Mouse (Mus musculus): ENCODE data around the gene Saysd1.

Gene Saysd1

GRCm38 (mm10) chr14:20162686-20163085 lies 24.4 kb upstream of the Saysd1 start:
- peak in 1 of 2 experiments; percentile 21 for DNase-seq

DNA sequence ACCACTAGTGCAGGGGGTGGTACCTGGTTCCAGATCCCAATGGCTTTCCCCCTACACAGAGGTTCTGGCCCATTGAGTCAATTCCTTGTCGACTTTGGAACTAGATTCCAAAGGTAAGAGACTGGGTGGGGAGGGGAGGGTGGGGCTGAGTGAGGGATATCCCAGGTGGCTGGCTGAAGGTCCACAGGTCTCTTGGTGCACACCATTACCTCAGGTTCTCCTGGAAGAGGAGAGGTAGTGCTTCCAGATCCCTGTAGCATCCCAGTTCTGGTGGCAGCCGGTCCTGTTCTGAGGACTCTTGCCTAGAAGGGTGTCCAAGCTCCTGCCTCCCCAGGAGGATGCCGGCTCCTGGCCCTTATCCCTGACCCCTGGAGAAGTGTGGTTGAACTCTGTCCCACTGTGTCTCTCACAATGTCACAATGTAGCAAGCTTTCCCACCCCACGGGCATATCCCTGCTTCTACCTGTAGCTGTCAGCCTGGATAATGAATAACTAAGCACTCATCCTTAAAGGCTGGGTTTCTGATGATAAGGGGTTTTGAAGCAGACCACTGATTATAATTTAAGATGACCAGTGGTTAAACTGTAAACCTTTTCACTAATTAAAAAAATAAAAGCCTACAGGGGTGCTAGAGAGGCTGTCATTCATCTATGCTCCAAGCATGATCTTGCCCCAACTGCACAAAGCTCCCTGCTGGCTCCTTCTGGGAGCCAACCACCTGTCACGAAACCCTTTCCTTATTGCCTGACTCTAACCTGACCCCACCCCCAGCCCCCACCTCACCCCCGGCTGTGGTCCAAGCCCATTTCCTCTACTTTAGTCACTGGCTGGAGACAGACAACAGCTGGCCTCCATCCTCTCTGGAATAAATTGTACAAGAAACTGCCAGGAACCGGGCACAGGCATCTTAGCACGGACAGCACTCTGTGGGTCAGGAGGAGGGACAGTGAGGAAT lies 20.7 kb upstream of the Saysd1 start:
- no peak for DNase-seq

DNA sequence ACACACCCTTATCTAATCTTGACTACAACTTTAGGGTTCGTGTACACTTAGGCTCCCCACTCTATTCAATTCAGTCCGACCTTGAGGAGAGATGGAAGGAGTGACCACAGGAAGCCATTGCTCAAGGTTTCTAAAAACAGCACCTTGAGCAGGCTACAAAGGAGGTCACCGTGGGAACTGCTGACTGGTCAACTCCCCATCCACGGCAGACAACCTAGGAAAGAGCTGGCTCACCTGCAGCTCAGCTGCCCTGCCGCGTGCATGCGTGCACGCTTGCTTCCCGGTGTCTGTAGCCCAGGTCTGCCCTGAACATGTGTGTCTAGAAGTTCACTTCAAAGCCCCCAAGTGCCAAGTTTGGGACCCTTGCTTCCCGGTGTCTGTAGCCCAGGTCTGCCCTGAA lies 19.3 kb upstream of the Saysd1 start:
- DNase-seq, result no peak

DNA sequence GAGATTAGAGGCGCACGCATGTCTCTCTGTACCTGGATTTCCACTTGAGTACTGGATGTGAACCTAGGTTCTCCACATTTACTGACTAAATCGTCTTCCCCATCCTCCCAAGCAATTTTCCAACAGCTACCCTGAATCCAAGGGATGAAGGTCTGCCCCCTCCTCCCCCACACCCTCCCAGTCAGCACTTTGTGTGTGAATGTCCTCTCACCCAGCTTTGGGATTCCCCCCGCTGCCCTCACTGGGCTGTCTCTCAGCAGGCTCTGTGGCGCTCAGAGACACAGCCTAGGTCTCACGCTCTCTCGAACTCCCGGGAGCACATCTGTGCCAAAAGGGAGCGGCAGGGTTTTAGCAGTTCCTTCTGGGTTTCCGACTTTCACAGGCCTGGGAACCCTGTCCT lies 17.4 kb upstream of the Saysd1 start:
- DNase-seq, result no peak

DNA sequence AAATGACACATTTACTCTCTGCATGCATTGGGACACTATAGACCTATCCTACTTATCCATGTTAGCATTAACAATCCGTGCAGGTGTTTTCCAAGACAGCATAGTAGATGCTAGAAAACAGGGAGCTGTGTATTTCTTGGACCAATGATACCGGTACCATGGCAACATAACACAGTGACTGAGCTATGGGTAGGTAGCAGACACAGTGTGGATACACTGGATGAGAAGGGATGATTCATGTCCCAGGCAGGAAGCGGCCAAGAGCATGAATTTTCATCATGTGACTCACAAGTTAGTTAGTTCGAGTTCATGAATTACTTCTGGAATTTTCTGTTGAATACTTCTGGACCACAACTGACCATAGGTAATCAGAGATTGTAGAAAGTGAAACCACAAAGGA lies 16.6 kb upstream of the Saysd1 start:
- no peak for DNase-seq

DNA sequence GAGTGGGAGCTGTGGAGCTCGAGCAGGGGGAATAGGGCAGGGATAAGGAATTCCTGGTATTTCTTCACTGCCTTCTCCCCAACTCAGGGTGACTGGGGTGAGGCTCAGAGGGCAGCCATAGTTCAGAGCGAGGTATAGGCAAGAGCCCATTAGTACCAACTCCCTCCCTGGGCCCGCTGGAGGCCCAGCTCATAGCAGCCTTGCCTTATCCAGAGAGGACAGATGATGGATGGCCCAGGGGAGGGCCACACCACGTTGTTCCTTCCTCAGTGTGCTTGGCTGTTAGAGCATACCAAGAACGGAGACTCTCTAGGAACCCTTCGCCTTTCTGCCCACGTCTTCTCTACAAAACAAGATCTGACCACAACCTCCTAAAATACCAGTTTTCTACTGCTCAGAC lies 15.9 kb upstream of the Saysd1 start:
- no peak for DNase-seq

DNA sequence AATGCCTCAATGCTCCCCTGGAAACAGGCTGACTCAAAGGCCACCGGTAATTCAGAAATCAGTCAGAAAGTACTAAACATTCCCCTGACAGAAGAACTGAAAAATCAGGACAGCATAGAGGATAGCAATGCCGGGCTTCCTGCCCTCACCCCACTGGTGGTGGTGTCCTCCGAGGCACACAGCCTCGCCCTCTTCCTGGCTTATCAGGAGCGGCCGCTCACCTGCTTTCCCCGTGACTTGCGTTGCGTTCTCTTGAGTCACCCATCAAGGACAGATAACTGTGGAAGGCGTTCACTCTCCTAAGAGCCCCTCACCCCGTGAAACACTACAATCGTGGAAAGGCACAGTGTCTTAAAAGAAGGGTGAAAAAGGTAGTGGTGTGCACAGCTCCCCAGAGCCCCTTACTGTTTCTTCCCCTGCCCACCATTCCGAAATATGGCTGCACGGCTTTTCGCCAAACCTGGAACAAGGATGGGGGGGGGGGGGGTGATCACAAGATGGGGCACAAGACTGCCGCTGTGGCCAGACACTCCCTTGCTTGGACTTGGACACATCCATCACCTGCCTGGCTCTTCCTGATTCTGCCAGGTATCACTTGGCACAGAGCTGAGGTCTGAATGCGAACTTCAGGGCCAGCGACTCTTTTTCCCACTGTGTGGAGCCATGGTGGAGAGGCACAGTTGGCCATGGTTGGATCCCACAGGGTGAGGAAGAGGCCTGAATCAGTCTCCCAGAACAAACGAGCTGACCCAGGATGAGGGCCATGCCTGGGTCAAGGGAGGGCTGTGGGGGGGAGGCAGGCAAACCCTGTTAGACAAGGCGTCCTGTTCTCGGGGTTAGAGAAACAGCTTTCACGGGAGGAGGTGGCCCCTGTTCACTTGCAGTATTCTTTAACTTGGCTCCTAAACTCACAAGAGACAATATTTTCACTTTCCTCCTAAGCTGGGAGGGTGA lies 11.1 kb upstream of the Saysd1 start:
- no peak for DNase-seq

DNA sequence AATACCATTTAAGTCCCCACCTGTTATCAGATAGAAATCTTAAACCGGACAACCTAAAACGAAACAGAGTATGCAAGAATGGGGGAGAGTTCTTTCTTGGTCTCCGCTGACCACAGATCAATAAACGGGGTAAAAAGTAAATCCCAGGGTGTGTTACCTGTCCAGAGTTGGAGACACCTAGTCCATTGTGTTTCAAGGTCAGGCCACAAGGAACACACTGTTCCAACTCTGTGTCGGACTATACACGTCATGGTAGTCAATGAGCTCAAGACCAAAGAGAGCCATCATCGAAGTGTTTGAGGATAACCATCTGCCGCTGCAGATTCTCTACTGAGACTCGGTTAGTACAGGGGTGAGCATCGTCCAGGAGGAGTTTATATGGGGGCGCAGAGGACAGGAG lies 10.2 kb upstream of the Saysd1 start:
- no peak for DNase-seq

GRCm38 (mm10) chr14:20147854-20148253 lies 9.5 kb upstream of the Saysd1 start:
- DNase-seq, result no peak

DNA sequence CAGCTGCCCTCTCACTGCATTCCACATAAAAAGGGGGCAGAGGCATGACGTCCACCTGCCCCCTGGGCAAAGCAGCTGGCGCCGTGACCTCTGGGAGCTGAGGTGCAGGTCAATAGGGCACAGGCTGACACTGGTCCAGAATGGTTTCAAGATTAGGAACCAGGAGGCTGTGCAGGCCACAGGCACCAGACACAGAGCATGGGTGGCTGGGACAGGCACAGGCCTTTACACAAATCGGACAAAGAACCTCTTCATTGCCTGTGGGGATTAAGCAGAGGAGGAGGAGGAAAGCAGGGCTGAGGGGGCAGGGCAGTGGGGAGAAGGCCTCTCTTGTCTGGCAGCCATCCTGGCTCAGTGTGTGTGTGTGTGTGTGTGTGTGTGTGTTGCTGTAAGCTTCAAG lies 5.8 kb upstream of the Saysd1 start:
- DNase-seq, result no peak

- DNase-seq, result peak; percentile 25 to 47
Measured at GRCm38 (mm10) chr14:20134965-20135671, 3.2 kb downstream of the Saysd1 start.

DNA sequence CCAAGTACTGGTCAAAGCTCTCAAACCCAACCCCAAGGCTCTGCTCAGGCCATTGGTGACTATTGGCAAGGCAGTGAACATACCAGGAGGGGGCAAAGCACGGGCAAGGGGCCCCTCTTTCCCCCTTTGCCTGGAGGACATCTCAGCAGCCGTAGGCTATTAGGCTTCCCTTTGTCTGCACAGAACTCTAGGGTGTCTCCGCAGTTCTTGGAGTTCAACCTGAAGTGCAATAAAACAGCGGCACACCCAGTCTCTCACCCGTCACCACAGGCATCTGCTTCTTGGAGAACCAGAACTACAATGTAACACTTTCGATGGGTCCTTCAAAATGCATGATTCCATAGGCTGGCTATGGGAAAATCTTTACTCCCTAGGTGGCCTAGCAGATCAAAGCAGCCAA lies 10.2 kb downstream of the Saysd1 start:
- DNase-seq, result no peak

- DNase-seq, result no peak
Measured at GRCm38 (mm10) chr14:20127406-20128087, 10.8 kb downstream of the Saysd1 start.

- no peak for DNase-seq
Measured at GRCm38 (mm10) chr14:20120868-20121267, 17.5 kb downstream of the Saysd1 start.

DNA sequence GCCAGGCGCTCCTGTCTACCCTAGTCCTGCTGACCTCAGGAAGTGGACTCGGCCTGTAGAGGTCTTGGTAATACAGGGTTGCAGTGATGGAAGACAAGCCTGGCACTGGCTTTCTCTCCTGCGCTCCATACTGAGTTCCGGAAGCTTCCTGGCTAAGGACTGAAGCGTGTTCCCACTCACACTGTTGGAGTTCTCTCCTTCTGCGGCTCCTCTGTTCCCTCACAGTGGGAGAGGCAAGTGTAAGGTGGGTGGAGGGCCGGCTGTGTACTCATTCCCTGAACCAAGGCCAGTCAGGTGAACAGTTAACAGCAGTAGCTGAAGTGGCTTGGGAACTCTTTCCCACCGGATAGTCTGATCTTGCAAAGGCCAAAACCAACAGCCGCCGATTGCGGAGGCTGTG lies 18.3 kb downstream of the Saysd1 start:
- DNase-seq, result no peak

GRCm38 (mm10) chr14:20116149-20116605 lies 22.2 kb downstream of the Saysd1 start:
- DNase-seq, result peak in 1 of 2 experiments; percentile 33

DNA sequence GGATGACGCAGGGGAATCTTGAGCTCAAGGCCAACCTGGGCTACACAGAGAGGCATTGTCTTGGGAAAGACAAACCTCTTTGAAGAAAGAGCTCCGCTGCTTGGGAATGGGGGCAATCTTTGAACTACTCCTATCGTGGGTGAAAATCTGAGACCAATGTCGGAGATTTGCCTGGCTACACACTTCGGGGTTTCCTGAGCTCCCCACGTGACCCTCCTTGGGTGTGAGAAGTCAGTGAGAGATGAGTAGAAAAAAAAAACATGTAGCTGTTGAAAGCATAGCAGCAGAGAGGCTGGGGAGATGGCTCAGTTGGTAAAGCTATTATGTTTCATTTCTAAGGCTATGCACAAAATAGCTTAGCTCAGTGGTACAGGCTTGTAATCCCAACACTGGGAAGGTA lies 23.4 kb downstream of the Saysd1 start:
- no peak for DNase-seq

GRCm38 (mm10) chr14:20113964-20114363 lies 24.4 kb downstream of the Saysd1 start:
- DNase-seq, result peak; percentile 78 to 80

DNA sequence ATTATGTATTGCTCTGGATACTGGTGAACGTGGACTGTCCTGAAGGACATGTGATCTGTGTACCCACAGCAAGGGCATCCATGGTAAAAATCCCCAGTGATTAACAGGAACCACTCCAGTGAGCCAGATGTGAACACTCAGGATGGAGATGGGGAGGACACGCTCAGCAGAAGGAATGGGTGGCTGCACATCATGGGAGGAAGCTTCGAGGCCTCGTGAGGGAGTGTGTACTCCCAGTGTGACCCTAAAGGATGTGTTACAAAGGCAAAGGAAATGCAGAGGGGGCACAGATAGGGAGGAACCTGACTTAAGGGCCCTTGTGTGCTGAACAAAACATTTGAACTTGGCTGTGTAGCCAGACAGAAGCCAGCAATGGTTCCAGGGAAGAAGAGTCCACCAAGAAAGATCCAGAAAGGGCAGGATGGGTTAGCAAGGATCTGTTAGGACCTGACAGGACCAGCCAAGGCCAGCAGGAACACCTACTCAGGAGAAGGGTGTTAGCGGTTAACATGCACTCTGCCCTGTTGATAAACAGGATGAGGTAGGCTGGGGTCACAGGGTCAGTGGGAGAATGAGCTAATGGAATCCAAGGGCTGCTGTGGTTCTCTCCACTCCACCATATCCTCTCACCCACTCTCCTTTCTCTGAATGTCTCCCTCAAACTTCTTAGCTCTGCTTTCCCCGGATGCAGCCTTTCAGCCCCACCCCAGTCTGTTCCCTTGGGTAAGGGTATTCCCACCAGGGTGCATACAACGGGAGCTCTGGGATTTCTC lies 25.0 kb downstream of the Saysd1 start:
- no peak for DNase-seq

GRCm38 (mm10) chr14:20112218-20112617 lies 26.1 kb downstream of the Saysd1 start:
- no peak for DNase-seq

- DNase-seq, result no peak
Measured at GRCm38 (mm10) chr14:20110945-20111344, 27.4 kb downstream of the Saysd1 start.
